Mouse (Mus musculus) megakaryocyte, adult 5-6 weeks (primary cell): ENCODE results near the gene Spata5. TPM values are rescaled to one million over a fixed set of nuclear protein-coding genes. Genes with fewer than 3 reads are reported as not detected.
"Not testable (repeated sequence)": the region's sequence is repeated elsewhere in the genome, so short reads cannot be mapped to it uniquely, and the experiment has no call there.

Experiments
- ATAC-seq: 2 replicates; pipeline ENCODE4 v1.8.0; 2016; ENCODE audit warnings: mild to moderate bottlenecking, inconsistent platforms; ENCODE audit not compliant: poor library complexity, severe bottlenecking
- total RNA-seq, 2 experiments: library from RNA; stranded (forward) in 1 of 2; stranded (reverse) in 1 of 2; fragments of 153-499, 151-499 nt in 1 of 2; fragments of 221-1000, 200-1000 nt in 1 of 2; gene quantifications; 2 replicates each; pipeline versions ENCODE4 v1.2.3 to v1.2.4; 2015 to 2017

The Spata5 gene
- total RNA-seq, 2 experiments from 2014 or later = 62.5 to 93.8 TPM

GRCm38 (mm10) chr3:37567505-37567904 lies 147.8 kb downstream of the Spata5 start:
- peak; percentile 5; the same call in 1 of the 2 replicates for ATAC-seq

GRCm38 (mm10) chr3:37568780-37569179 lies 149.1 kb downstream of the Spata5 start:
- ATAC-seq = no peak

- no peak for ATAC-seq
These were observed 150.2 kb downstream of the Spata5 start for GRCm38 (mm10) chr3:37569661-37570566.

GRCm38 (mm10) chr3:37571633-37572032 lies 151.9 kb downstream of the Spata5 start:
- ATAC-seq = no peak

GRCm38 (mm10) chr3:37572066-37572465 lies 152.4 kb downstream of the Spata5 start:
- no peak for ATAC-seq

- ATAC-seq = no peak
These were observed 157.1 kb downstream of the Spata5 start for GRCm38 (mm10) chr3:37576840-37577239.

GRCm38 (mm10) chr3:37577706-37578105 lies 158.0 kb downstream of the Spata5 start:
- ATAC-seq = no peak

GRCm38 (mm10) chr3:37584576-37584975 lies 164.9 kb downstream of the Spata5 start:
- ATAC-seq = peak; percentile 45; the same call in 1 of the 2 replicates

- ATAC-seq = no peak
These were observed 166.5 kb downstream of the Spata5 start for GRCm38 (mm10) chr3:37585967-37586730.

- no peak for ATAC-seq
These were observed 167.3 kb downstream of the Spata5 start for GRCm38 (mm10) chr3:37586731-37587578.

GRCm38 (mm10) chr3:37595721-37596120 lies 176.0 kb downstream of the Spata5 start:
- ATAC-seq = no peak

- no peak for ATAC-seq
These were observed 176.8 kb downstream of the Spata5 start for GRCm38 (mm10) chr3:37596519-37596918.

GRCm38 (mm10) chr3:37597200-37597599 lies 177.5 kb downstream of the Spata5 start:
- ATAC-seq = no peak

GRCm38 (mm10) chr3:37599641-37600040 lies 179.9 kb downstream of the Spata5 start:
- not testable (repeated sequence) for ATAC-seq

- ATAC-seq = no peak
These were observed 182.7 kb downstream of the Spata5 start for GRCm38 (mm10) chr3:37602356-37602755.

GRCm38 (mm10) chr3:37602890-37603289 lies 183.2 kb downstream of the Spata5 start:
- no peak for ATAC-seq

- peak; percentile 58 for ATAC-seq
These were observed 183.8 kb downstream of the Spata5 start for GRCm38 (mm10) chr3:37603541-37603940.

- ATAC-seq = no peak
These were observed 185.5 kb downstream of the Spata5 start for GRCm38 (mm10) chr3:37604976-37605875.

- ATAC-seq = peak; percentile 10; the same call in 1 of the 2 replicates
These were observed 186.2 kb downstream of the Spata5 start for GRCm38 (mm10) chr3:37605876-37606238.

- ATAC-seq = no peak
These were observed 189.2 kb downstream of the Spata5 start for GRCm38 (mm10) chr3:37608926-37609325.
